Mouse (Mus musculus) small intestine, adult 2 months (tissue): ENCODE results near the gene Scn7a.

Experiments
- CTCF ChIP-seq: fragments of 200-500 bp; IDR thresholded peaks from 2 replicates; pipeline ENCODE4 v1.5.1; 2012; ENCODE audit warnings: low read depth, mild to moderate bottlenecking, control low read depth, inconsistent platforms, low read length, moderate library complexity, mixed read lengths; ENCODE audit not compliant: insufficient replicate concordance, insufficient read length; ENCODE audit errors: extremely low read depth
- POLR2A ChIP-seq: fragments of 200-500 bp; IDR thresholded peaks from 2 replicates; pipeline ENCODE4 v1.6.1; 2012; ENCODE audit warnings: low read depth, mild to moderate bottlenecking, control low read depth, inconsistent platforms, low read length, moderate library complexity

GRCm38 (mm10) chr2:66656430-66656829 is 128.3 kb downstream of the Scn7a start:
- TF ChIP-seq POLR2A (no peak), CTCF (no peak)
